Mouse (Mus musculus) myocyte (in vitro differentiated cells): Measurements from ENCODE around the gene Cfap157.

ENCODE experiments used
- POLR2A ChIP-seq: IDR thresholded peaks from one replicate; pipeline ENCODE4 v1.6.1; 2011; ENCODE audit warnings: low read depth, mild to moderate bottlenecking, control low read depth, moderate library complexity; ENCODE audit not compliant: insufficient read length
- USF1 ChIP-seq: IDR thresholded peaks from one replicate; pipeline ENCODE4 v1.6.1; 2011; ENCODE audit warnings: low read depth, mild to moderate bottlenecking, control low read depth, moderate library complexity

- TF ChIP-seq USF1 (no peak), POLR2A (no peak)
Observed at GRCm38 (mm10) chr2:32791297-32791696, 7.1 kb upstream of the Cfap157 start.
